Mouse (Mus musculus): ENCODE data around the gene Pih1d2. TPM values are rescaled to one million over a fixed set of nuclear protein-coding genes. Genes with fewer than 3 reads are reported as not detected.
"Not testable (repeated sequence)": the region's sequence is repeated elsewhere in the genome, so short reads cannot be mapped to it uniquely, and the experiment has no call there.

Gene Pih1d2
- polyA plus RNA-seq, 1 experiment from 2014 or later = 16.6 TPM

DNA sequence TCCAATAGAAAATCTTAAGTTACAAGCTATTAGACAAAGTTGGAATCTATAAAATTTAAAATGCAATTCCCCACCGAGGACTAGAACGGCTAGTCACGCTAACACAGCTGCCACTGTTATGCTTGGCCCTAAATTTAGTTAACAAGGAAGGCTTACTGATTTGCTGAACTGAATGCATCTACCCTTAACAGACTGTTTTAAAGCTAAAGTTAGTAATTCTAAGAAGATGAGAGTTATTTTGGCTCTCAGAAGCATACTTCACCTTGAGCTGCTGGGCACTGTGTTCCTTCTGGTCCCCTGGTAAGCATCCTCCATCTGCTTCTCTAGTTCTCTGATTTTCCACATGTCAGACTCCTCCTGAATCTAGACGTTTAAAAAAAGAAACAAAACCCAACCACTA is 5.0 kb upstream of the Pih1d2 start:
- TF ChIP-seq CTCF (IDR thresholded peaks at IDR 0.05) (no peak), EP300 (IDR thresholded peaks at IDR 0.05) (no peak)
- 90% methylated on average over 4 of the region's 4 CpGs for WGBS
- ATAC-seq = no peak

DNA sequence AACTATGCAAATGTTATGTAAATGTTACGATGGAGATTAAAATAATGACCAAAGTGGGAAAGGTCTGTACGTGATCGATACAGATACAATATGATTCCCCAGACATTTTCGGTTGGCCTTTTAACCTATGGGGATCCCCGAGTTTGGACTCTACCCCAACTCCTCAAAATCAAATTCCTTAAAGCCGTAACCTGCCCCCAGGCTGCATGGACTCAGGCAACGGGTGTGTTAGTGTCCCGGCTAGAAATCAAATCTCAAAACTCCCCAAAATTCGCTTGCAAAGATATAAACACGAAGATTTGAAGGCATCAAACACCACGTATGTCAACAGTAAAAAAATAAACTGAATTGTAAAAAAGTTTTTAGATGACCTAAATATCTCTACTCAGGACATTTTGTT is 960 bp upstream of the Pih1d2 start:
- Histone ChIP-seq H3K4me2 (replicated peaks; ENCODE audit: low read depth, low read length) (peak overlapping the region; percentile 79), H3K36me3 (ENCODE audit: insufficient read depth, low read length) (peaks cover 8% of the 10 kb centered on the region), H3K4me1 (ENCODE audit: insufficient read depth, low read depth, low read length) (no peaks in the 10 kb centered on the region), H3K27me3 (replicated peaks; ENCODE audit: insufficient read depth, low read length) (no peaks in the 10 kb centered on the region), H3K27ac (ENCODE audit: low read length) (peak overlapping the region; percentile 97), H3K4me3 (ENCODE audit: low read depth, low read length) (peak overlapping the region; percentile 87), H3K9me3 (ENCODE audit: low read length) (no peaks in the 10 kb centered on the region), H3K9ac (replicated peaks; ENCODE audit: low read depth) (peak overlapping the region; percentile 90)
- TF ChIP-seq EP300 (IDR thresholded peaks at IDR 0.05) (no peak), CTCF (IDR thresholded peaks at IDR 0.05) (no peak)
- 31% methylated on average over 11 of the region's 11 CpGs for WGBS
- no peak for ATAC-seq
- DNase-seq (ENCODE audit: low spot score) = no peak

More for the DNA sequence above, 5.0 kb upstream of the Pih1d2 start:
- no peaks in the 10 kb centered on the region for H3K27me3 ChIP-seq (replicated peaks; ENCODE audit: insufficient read depth, low read length)
- H3K27ac ChIP-seq (ENCODE audit: low read length) = no peak overlapping the region
- H3K9ac ChIP-seq (replicated peaks; ENCODE audit: low read depth) = no peak overlapping the region
- H3K36me3 ChIP-seq (ENCODE audit: insufficient read depth, low read length) = peaks cover 8% of the 10 kb centered on the region
- no peak overlapping the region for H3K4me2 ChIP-seq (replicated peaks; ENCODE audit: low read depth, low read length)
- no peaks in the 10 kb centered on the region for H3K4me1 ChIP-seq (ENCODE audit: insufficient read depth, low read depth, low read length)
- no peaks in the 10 kb centered on the region for H3K9me3 ChIP-seq (ENCODE audit: low read length)
- H3K4me3 ChIP-seq (ENCODE audit: low read depth, low read length) = no peak overlapping the region
- DNase-seq (ENCODE audit: low spot score) = no peak

DNA sequence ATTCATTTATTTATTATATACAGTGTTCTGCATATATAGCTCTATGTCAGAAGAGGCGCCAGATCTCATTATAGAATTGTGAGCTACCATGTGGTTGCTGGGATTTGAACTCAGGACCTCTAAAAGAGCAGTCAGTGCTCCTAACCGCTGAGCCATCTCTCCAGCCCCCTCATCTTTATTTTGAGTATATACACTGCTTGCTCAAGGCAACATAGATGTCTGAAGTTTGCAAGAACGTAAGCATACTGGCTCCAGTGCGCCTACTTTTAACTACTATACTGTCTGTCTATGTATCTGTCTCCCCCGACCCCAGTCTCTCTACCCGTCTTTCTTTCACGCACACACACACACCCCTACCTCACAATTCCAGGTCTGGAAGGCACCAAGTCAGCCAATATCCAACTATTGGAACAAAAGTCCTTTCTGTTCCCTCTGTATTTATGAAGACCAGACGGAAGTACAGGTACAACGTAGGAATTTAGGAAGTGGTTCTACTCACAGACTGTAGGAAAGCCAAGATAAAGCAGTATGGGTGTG is 741 bp downstream of the Pih1d2 start:
- H3K4me3 ChIP-seq (ENCODE audit: low read depth, low read length) = peak overlapping the region; percentile 87
- TF ChIP-seq EP300 (IDR thresholded peaks at IDR 0.05) (no peak), CTCF (IDR thresholded peaks at IDR 0.05) (no peak)
- peaks cover 8% of the 10 kb centered on the region for H3K36me3 ChIP-seq (ENCODE audit: insufficient read depth, low read length)
- H3K27ac ChIP-seq (ENCODE audit: low read length) = no peak overlapping the region
- H3K4me1 ChIP-seq (ENCODE audit: insufficient read depth, low read depth, low read length) = no peaks in the 10 kb centered on the region
- 59% methylated on average over 9 of the region's 9 CpGs for WGBS
- ATAC-seq = no peak
- no peaks in the 10 kb centered on the region for H3K9me3 ChIP-seq (ENCODE audit: low read length)
- no peak for DNase-seq (ENCODE audit: low spot score)
- no peak overlapping the region for H3K9ac ChIP-seq (replicated peaks; ENCODE audit: low read depth)
- peak overlapping the region; percentile 79 for H3K4me2 ChIP-seq (replicated peaks; ENCODE audit: low read depth, low read length)
- H3K27me3 ChIP-seq (replicated peaks; ENCODE audit: insufficient read depth, low read length) = no peaks in the 10 kb centered on the region

DNA sequence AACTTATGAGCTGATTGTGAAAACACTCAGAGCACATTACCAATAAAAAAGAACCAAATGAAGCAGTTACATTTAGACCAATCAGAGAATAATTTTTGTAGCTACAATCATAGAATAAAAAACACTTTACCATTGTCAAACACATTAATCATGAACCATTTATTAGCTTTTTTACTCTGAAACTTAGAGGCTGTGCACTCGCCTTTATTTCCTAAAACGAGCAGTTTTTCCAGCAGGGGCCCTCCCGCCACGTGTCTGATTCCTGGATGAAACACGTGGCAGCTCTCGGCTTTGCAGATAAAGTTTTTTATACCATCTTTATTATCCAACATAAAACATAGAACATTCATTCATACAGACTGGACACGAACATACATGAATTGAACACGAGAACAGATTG is 13.8 kb downstream of the Pih1d2 start:
- not testable (repeated sequence) for DNase-seq (ENCODE audit: low spot score); H3K4me1 ChIP-seq (ENCODE audit: insufficient read depth, low read depth, low read length); H3K27me3 ChIP-seq (replicated peaks; ENCODE audit: insufficient read depth, low read length); H3K9me3 ChIP-seq (ENCODE audit: low read length); H3K9ac ChIP-seq (replicated peaks; ENCODE audit: low read depth); H3K4me2 ChIP-seq (replicated peaks; ENCODE audit: low read depth, low read length); H3K27ac ChIP-seq (ENCODE audit: low read length); H3K36me3 ChIP-seq (ENCODE audit: insufficient read depth, low read length); ATAC-seq; H3K4me3 ChIP-seq (ENCODE audit: low read depth, low read length)
- 85% methylated on average over 6 of the region's 8 CpGs for WGBS

DNA sequence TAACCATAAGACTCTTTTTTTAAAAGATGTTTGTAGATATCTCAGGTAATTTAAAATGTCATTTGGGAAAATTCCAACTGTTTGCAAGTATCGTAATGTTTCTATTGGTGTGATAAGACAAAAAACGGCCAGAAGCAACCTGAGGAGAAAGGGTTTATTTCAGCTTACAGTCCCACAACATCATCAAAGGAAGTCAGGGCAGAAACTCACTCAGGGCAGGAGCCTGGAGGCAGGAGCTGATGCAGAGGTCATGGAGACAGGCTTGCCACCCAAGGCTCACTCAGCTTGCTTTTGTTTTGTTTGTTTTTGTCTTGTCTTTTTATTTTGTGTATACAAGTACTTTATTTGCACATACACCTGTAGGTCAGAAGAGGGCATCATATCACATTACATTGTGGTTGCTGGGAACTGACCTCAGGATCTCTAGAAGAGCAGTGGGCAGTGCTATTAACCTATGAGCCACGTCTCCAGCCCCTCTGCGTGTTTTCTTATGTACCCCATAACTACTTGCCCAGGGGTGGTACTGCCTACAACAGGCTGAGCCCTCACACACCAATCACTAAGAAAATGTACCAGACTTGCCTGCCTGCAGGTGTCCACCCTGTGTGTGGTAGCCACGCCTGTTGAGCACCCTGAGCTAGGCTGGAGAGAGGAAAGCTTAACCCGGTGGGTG is 15.0 kb downstream of the Pih1d2 start:
- ATAC-seq = no peak
- WGBS = 83% methylated on average over 6 of the region's 6 CpGs

DNA sequence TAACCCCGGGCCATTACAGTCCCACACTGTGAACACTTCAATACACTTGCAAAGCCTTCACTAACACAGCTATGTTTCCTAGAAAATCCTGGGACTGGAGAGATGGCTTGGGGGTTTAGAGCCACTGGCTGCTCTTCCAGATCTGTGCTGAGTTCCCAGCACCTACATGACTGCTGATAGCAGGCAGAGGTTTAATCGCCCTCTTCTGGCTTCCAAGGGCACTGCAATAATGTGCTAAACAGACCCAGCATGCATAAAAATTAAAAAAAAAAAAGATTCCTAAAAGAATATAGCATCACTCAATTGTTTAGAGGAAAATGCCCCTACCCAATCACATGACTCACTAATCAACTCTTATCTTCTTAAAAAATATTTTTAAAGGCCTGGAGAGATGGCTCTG is 15.9 kb downstream of the Pih1d2 start:
- 59% methylated on average over 2 of the region's 2 CpGs for WGBS
- Histone ChIP-seq H3K4me3 (ENCODE audit: low read depth, low read length) (no peak overlapping the region), H3K4me1 (ENCODE audit: insufficient read depth, low read depth, low read length) (no peaks in the 10 kb centered on the region), H3K4me2 (replicated peaks; ENCODE audit: low read depth, low read length) (no peak overlapping the region), H3K27ac (ENCODE audit: low read length) (no peak overlapping the region), H3K9me3 (ENCODE audit: low read length) (no peaks in the 10 kb centered on the region), H3K36me3 (ENCODE audit: insufficient read depth, low read length) (peaks cover 4% of the 10 kb centered on the region), H3K9ac (replicated peaks; ENCODE audit: low read depth) (no peak overlapping the region), H3K27me3 (replicated peaks; ENCODE audit: insufficient read depth, low read length) (no peaks in the 10 kb centered on the region)
- DNase-seq (ENCODE audit: low spot score) (peak; percentile 6), ATAC-seq (no peak)
- peak; percentile 46 for TF ChIP-seq CTCF (IDR thresholded peaks at IDR 0.05)
- TF ChIP-seq EP300 (IDR thresholded peaks at IDR 0.05) = no peak

More for the DNA sequence above, 15.0 kb downstream of the Pih1d2 start:
- Histone ChIP-seq H3K4me2 (replicated peaks; ENCODE audit: low read depth, low read length) (no peak overlapping the region), H3K9ac (replicated peaks; ENCODE audit: low read depth) (no peak overlapping the region), H3K9me3 (ENCODE audit: low read length) (no peaks in the 10 kb centered on the region), H3K27me3 (replicated peaks; ENCODE audit: insufficient read depth, low read length) (no peaks in the 10 kb centered on the region), H3K36me3 (ENCODE audit: insufficient read depth, low read length) (peaks cover 4% of the 10 kb centered on the region), H3K27ac (ENCODE audit: low read length) (no peak overlapping the region), H3K4me1 (ENCODE audit: insufficient read depth, low read depth, low read length) (no peaks in the 10 kb centered on the region), H3K4me3 (ENCODE audit: low read depth, low read length) (no peak overlapping the region)
- TF ChIP-seq EP300 (IDR thresholded peaks at IDR 0.05) = no peak
- no peak; the same call in 1 of the 2 replicates for TF ChIP-seq CTCF (IDR thresholded peaks at IDR 0.05)
- DNase-seq (ENCODE audit: low spot score) = no peak

Measured in lung, postnatal 0 days (tissue).